Mouse (Mus musculus) midbrain, embryonic 12.5 days (tissue): ENCODE data around the gene Opcml. TPM values are rescaled to one million over a fixed set of nuclear protein-coding genes. Genes with fewer than 3 reads are reported as not detected.

Source experiments
- ATAC-seq: fragments of 200-750 bp; cut with Nextera tagmentation; 2 replicates; pipeline ENCODE4 v1.8.0; 2017; ENCODE audit warnings: low read depth, moderate TSS enrichment, moderate library complexity; ENCODE audit not compliant: low FRiP score
- H3K27ac ChIP-seq: fragments of 300-500 bp; sonication (generic); replicated peaks from 2 replicates; pipeline ENCODE4 v1.5.1; 2016; ENCODE audit warnings: mild to moderate bottlenecking
- H3K27me3 ChIP-seq: fragments of 300-500 bp; sonication (generic); 2 replicates; pipeline ENCODE4 v1.6.1; 2016; ENCODE audit warnings: mild to moderate bottlenecking
- H3K36me3 ChIP-seq: fragments of 300-500 bp; sonication (generic); 2 replicates; pipeline ENCODE4 v1.6.1; 2016
- H3K4me1 ChIP-seq: fragments of 300-500 bp; sonication (generic); 2 replicates; pipeline ENCODE4 v1.6.1; 2016
- H3K4me2 ChIP-seq: fragments of 300-500 bp; sonication (generic); replicated peaks from 2 replicates; pipeline ENCODE4 v1.6.1; 2016; ENCODE audit warnings: mild to moderate bottlenecking, moderate library complexity
- H3K4me3 ChIP-seq: fragments of 300-500 bp; sonication (generic); 2 replicates; pipeline ENCODE4 v1.5.1; 2016; ENCODE audit warnings: mild to moderate bottlenecking
- H3K9ac ChIP-seq: fragments of 300-500 bp; sonication (generic); replicated peaks from 2 replicates; pipeline ENCODE4 v1.6.1; 2016; ENCODE audit warnings: mild to moderate bottlenecking, moderate library complexity
- H3K9me3 ChIP-seq: fragments of 300-500 bp; sonication (generic); 2 replicates; pipeline ENCODE4 v1.6.1; 2016; ENCODE audit warnings: mild to moderate bottlenecking
- WGBS: fragments of 180-500 bp; shearing (Covaris S2); methylation state at CpG from one replicate; pipeline ENCODE4 v1.1.7; 2016; 5-methylcytosine and 5-hydroxymethylcytosine counted together
- polyA plus RNA-seq: library from polyadenylated mRNA; unstranded; fragments of >200 nt; fragmentation: Nextera tagmentation; extraction: Ambion mirVana; gene quantifications from 2 replicates; pipeline ENCODE4 v1.2.1, GENCODE M21; 2016

Opcml gene
- polyA plus RNA-seq, 1 experiment from 2014 or later, result 7.0 TPM

DNA sequence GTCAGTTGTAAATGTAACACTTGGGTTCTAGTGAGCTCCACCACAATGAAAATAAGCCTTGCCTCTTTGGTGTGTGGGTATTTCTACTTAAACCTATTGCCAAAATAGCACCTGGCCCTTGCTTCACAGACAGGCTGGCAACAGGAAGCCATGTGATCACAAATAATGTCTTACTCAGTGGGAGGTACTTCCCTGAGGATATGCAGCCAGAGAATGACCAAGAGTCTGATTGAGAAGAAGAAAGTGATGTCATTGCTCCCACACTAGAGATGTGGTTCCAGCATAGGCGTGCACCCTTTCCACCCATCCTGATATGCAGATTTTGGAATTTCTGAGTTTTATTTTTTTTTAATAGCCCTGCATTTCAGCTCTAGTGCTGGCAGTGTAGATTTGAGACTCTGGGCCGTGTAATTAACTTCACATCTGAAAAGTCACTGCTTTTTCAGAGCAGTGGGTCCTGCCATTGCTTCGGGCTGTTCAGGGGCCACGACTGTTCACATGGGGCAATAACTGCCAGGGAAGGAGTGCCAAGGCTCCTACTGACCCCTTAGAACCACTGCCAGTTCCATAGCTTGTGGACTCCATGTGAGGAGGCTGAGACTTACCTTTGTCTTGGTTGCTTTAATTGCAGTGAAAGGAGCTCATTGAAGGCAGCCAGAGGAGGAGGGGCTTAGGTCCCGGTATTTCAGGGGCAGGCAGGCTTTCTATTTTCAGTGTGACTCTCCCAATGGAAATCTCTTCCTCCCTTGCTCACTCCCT lies 649.0 kb downstream of the Opcml start:
- peaks cover 12% of the 10 kb centered on the region; the same call in 1 of the 2 replicates for H3K27me3 ChIP-seq
- no peak overlapping the region for H3K4me3 ChIP-seq
- peaks cover 11% of the 10 kb centered on the region; the same call in 1 of the 2 replicates for H3K4me1 ChIP-seq
- no peak overlapping the region for H3K9ac ChIP-seq
- no peaks in the 10 kb centered on the region for H3K9me3 ChIP-seq
- H3K27ac ChIP-seq, result no peak overlapping the region
- ATAC-seq, result no peak
- WGBS, result 60% methylated on average over 5 of the region's 5 CpGs
- H3K36me3 ChIP-seq, result no peaks in the 10 kb centered on the region
- H3K4me2 ChIP-seq, result no peak overlapping the region

GRCm38 (mm10) chr9:28440192-28440795 lies 649.7 kb downstream of the Opcml start:
- Histone ChIP-seq H3K9ac (no peak overlapping the region), H3K27me3 (peaks cover 9% of the 10 kb centered on the region; the same call in 1 of the 2 replicates), H3K4me2 (no peak overlapping the region), H3K36me3 (no peaks in the 10 kb centered on the region), H3K27ac (no peak overlapping the region), H3K9me3 (no peaks in the 10 kb centered on the region), H3K4me3 (no peak overlapping the region), H3K4me1 (peaks cover 11% of the 10 kb centered on the region; the same call in 1 of the 2 replicates)
- no peak for ATAC-seq
- WGBS, result 78% methylated on average over 3 of the region's 3 CpGs

GRCm38 (mm10) chr9:28444485-28444884 lies 653.9 kb downstream of the Opcml start:
- WGBS, result 86% methylated on average over 3 of the region's 3 CpGs
- Histone ChIP-seq H3K27ac (no peak overlapping the region), H3K4me2 (no peak overlapping the region), H3K9me3 (no peaks in the 10 kb centered on the region), H3K27me3 (peaks cover 4% of the 10 kb centered on the region; the same call in 1 of the 2 replicates), H3K9ac (no peak overlapping the region), H3K4me3 (no peak overlapping the region), H3K36me3 (no peaks in the 10 kb centered on the region), H3K4me1 (peaks cover 9% of the 10 kb centered on the region; the same call in 1 of the 2 replicates)
- no peak for ATAC-seq

- ATAC-seq, result no peak
- no peak overlapping the region for H3K4me3 ChIP-seq
- H3K4me2 ChIP-seq, result no peak overlapping the region
- H3K27ac ChIP-seq, result no peak overlapping the region
- H3K9me3 ChIP-seq, result no peaks in the 10 kb centered on the region
- H3K36me3 ChIP-seq, result no peaks in the 10 kb centered on the region
- H3K9ac ChIP-seq, result no peak overlapping the region
- peaks cover 5% of the 10 kb centered on the region; the same call in 1 of the 2 replicates for H3K4me1 ChIP-seq
- H3K27me3 ChIP-seq, result peaks cover 4% of the 10 kb centered on the region; the same call in 1 of the 2 replicates
- 85% methylated on average over 8 of the region's 8 CpGs for WGBS
Observed at GRCm38 (mm10) chr9:28444972-28445371, 654.4 kb downstream of the Opcml start.

DNA sequence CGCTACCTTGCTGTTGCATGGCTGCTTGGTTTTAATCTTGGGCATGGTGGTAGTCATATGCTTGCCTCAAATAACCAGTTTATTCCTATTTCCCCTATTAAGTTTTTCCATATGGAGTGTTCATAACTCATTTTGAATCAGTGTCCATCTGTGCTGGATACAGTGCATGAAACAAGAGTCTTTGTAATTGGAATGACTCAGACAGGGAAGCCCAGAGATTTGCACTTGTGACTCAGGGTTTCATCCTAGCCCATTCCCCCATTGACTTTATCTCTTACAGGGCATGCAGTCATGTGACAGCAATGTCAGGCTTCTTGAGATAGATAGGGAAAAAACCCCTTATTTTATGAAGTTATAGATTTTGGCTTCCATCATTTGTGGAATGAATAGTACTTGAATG lies 655.3 kb downstream of the Opcml start:
- Histone ChIP-seq H3K36me3 (no peaks in the 10 kb centered on the region), H3K27me3 (no peaks in the 10 kb centered on the region), H3K9me3 (no peaks in the 10 kb centered on the region), H3K4me2 (no peak overlapping the region), H3K9ac (no peak overlapping the region), H3K27ac (no peak overlapping the region), H3K4me1 (no peaks in the 10 kb centered on the region; the same call in 1 of the 2 replicates), H3K4me3 (no peak overlapping the region)
- ATAC-seq, result no peak
- WGBS, result 94% methylated on average over 1 of the region's 1 CpGs

DNA sequence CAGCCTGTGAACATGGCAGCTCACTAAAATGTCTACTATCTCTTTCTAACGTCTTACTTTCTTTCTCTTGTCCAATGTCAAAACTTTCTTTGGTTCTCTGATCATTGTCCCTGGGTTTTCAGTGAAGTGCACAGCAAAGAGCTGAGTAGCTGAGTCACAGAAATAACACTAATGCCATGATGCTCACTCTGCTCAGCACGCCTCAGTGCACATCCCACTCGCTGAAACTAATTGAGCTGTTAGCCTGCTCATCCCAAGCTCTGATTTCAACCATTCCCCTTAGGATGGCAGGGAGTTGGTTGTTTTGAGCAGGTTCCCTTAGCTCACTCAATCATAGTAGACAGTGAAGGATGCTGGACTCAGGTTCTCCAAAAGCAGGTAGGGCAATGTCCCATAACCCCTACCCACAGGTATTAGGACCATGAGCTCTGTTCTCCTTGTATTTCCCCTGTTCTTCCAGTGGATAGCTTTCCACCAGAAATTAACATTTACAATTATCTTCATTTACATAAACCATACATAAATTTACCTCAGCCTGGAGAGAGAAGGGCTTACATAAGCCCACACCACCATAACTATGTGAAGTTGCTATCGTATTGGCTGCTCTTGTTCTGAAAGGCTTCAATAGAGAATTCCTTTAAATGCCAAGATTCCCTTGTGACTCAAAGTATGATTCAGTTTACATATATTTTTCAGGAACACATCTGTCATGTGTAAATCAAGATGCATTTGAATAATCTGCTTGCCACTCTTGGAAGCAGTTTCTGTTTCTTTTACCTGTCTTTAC lies 655.9 kb downstream of the Opcml start:
- Histone ChIP-seq H3K4me3 (no peak overlapping the region), H3K27ac (no peak overlapping the region), H3K4me2 (no peak overlapping the region), H3K9me3 (no peaks in the 10 kb centered on the region), H3K9ac (no peak overlapping the region), H3K36me3 (no peaks in the 10 kb centered on the region), H3K27me3 (no peaks in the 10 kb centered on the region), H3K4me1 (no peaks in the 10 kb centered on the region)
- WGBS, result 64% methylated on average over 4 of the region's 4 CpGs
- no peak for ATAC-seq

DNA sequence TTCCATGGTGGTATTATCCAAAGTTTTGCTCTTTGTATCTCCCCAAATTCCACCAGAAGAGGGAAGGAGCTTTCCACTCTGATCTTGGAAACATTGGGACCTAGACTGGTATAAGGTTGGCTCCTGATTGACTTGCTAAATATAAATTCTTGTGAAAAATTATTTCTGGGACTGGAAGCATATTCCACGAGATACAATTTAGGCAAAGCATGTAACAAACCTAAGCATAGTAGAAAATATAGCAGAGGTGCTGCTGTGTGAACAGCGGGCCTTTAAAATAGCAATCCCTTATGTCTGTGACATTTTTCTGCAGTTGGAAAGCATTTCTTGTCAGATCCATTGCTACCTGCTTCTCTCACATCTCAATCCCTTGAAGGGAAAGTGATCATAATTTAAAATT lies 661.9 kb downstream of the Opcml start:
- H3K27ac ChIP-seq, result no peak overlapping the region
- no peak overlapping the region for H3K4me3 ChIP-seq
- H3K4me2 ChIP-seq, result no peak overlapping the region
- H3K36me3 ChIP-seq, result no peaks in the 10 kb centered on the region
- H3K27me3 ChIP-seq, result no peaks in the 10 kb centered on the region
- no peaks in the 10 kb centered on the region for H3K9me3 ChIP-seq
- no peak for ATAC-seq
- no peaks in the 10 kb centered on the region for H3K4me1 ChIP-seq
- H3K9ac ChIP-seq, result no peak overlapping the region
- WGBS, result 77% methylated on average over 2 of the region's 2 CpGs

DNA sequence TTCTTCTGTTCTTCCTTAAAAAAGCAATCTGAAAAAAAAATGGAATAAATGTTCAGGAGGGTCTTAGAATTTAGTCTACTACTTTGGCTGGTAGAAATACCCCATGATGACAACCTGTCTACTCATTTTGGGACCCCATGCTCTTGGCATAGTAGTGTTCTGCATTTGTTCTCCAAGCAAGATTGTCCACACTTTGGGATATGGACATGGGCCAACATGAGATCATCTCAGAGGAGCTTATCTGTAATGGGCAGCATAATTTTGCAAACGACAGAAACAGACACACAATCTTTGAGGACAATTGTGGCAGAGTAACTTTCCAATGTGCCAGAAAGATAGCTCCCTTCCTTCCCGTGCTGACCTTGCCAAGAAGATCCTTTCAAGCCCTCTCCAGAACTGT lies 662.5 kb downstream of the Opcml start:
- H3K9ac ChIP-seq, result no peak overlapping the region
- WGBS, result 88% methylated on average over 2 of the region's 2 CpGs
- H3K4me2 ChIP-seq, result no peak overlapping the region
- no peaks in the 10 kb centered on the region for H3K9me3 ChIP-seq
- no peak overlapping the region for H3K4me3 ChIP-seq
- H3K27ac ChIP-seq, result no peak overlapping the region
- H3K27me3 ChIP-seq, result no peaks in the 10 kb centered on the region
- no peaks in the 10 kb centered on the region for H3K4me1 ChIP-seq
- ATAC-seq, result no peak
- H3K36me3 ChIP-seq, result no peaks in the 10 kb centered on the region

- Histone ChIP-seq H3K9ac (no peak overlapping the region), H3K36me3 (no peaks in the 10 kb centered on the region), H3K4me3 (no peak overlapping the region), H3K9me3 (no peaks in the 10 kb centered on the region), H3K4me1 (no peaks in the 10 kb centered on the region; the same call in 1 of the 2 replicates), H3K4me2 (no peak overlapping the region), H3K27me3 (no peaks in the 10 kb centered on the region), H3K27ac (no peak overlapping the region)
- ATAC-seq, result no peak
- WGBS, result 78% methylated on average over 7 of the region's 7 CpGs
Observed at GRCm38 (mm10) chr9:28457982-28458770, 667.6 kb downstream of the Opcml start.

GRCm38 (mm10) chr9:28463622-28464021 lies 673.0 kb downstream of the Opcml start:
- Histone ChIP-seq H3K4me2 (no peak overlapping the region), H3K27me3 (no peaks in the 10 kb centered on the region), H3K36me3 (no peaks in the 10 kb centered on the region), H3K4me3 (no peak overlapping the region), H3K9ac (no peak overlapping the region), H3K9me3 (no peaks in the 10 kb centered on the region), H3K27ac (no peak overlapping the region), H3K4me1 (peaks cover 3% of the 10 kb centered on the region; the same call in 1 of the 2 replicates)
- 86% methylated on average over 6 of the region's 6 CpGs for WGBS
- ATAC-seq, result no peak

GRCm38 (mm10) chr9:28469419-28469818 lies 678.8 kb downstream of the Opcml start:
- Histone ChIP-seq H3K27me3 (no peaks in the 10 kb centered on the region), H3K4me2 (no peak overlapping the region), H3K36me3 (no peaks in the 10 kb centered on the region), H3K9ac (no peak overlapping the region), H3K9me3 (no peaks in the 10 kb centered on the region), H3K4me3 (no peak overlapping the region), H3K27ac (no peak overlapping the region), H3K4me1 (peaks cover 3% of the 10 kb centered on the region; the same call in 1 of the 2 replicates)
- ATAC-seq, result no peak
- WGBS, result 86% methylated on average over 6 of the region's 6 CpGs
